Mouse (Mus musculus): Measurements from ENCODE around the gene Nagk.

GRCm38 (mm10) chr6:83791251-83791890, 3.4 kb upstream of the Nagk start:
- no peak for TF ChIP-seq CTCF (IDR thresholded peaks at IDR 0.05; ENCODE audit: low read depth, low read length)
- TF ChIP-seq TAL1 (conservative IDR thresholded peaks at IDR 0.05; ENCODE audit: low read depth, low read length): no peak
- no peak for TF ChIP-seq GATA1 (IDR thresholded peaks at IDR 0.05; ENCODE audit: borderline replicate concordance, low read length)
